Mouse (Mus musculus) cerebellum, adult 2 months (tissue): ENCODE measurements around the gene Etv6.

Source experiments
- CTCF ChIP-seq: fragments of 200-500 bp; IDR thresholded peaks from 2 replicates; pipeline ENCODE4 v1.5.1; 2011; ENCODE audit warnings: low read depth, mild to moderate bottlenecking, control low read depth, low read length, moderate library complexity, borderline replicate concordance; ENCODE audit not compliant: insufficient read depth
- POLR2A ChIP-seq: fragments of 200-500 bp; IDR thresholded peaks from 2 replicates; pipeline ENCODE4 v1.6.1; 2011; ENCODE audit warnings: low read length, control low read depth, borderline replicate concordance; ENCODE audit not compliant: insufficient read depth

GRCm38 (mm10) chr6:134143649-134144097 lies 108.2 kb downstream of the Etv6 start:
- no peak for TF ChIP-seq CTCF
- TF ChIP-seq POLR2A = no peak
